Mouse (Mus musculus): ENCODE results near the gene Pex5l.

- TF ChIP-seq CTCF (IDR thresholded peaks at IDR 0.05; ENCODE audit: extremely low read depth, insufficient read length, insufficient replicate concordance, low read depth, low read length): no peak
- TF ChIP-seq POLR2A (IDR thresholded peaks at IDR 0.05; ENCODE audit: low read depth, low read length): no peak
Measured at GRCm38 (mm10) chr3:33074266-33074981, 68.6 kb downstream of the Pex5l start.

All from small intestine, adult 2 months (tissue).